Mouse (Mus musculus): ENCODE measurements around the gene Tmem178b. TPM values are rescaled to one million over a fixed set of nuclear protein-coding genes. Genes with fewer than 3 reads are reported as not detected.

The Tmem178b gene
- polyA plus RNA-seq, 1 experiment from 2014 or later, result 7.3 TPM

GRCm38 (mm10) chr6:39940920-39941319 lies 67.8 kb downstream of the Tmem178b start:
- Histone ChIP-seq H3K27me3 (ENCODE audit: control insufficient read depth, insufficient read depth, low read length) (no peaks in the 10 kb centered on the region), H3K27ac (ENCODE audit: low read depth, low read length) (no peak overlapping the region), H3K9me3 (ENCODE audit: control insufficient read depth, low read length) (no peaks in the 10 kb centered on the region), H3K4me1 (ENCODE audit: control insufficient read depth, insufficient read depth, low read length) (no peaks in the 10 kb centered on the region), H3K4me3 (ENCODE audit: low read depth, low read length) (no peak overlapping the region), H3K4me2 (ENCODE audit: low read depth) (no peak overlapping the region), H3K36me3 (ENCODE audit: control insufficient read depth, insufficient read depth, low read length) (no peaks in the 10 kb centered on the region), H3K9ac (ENCODE audit: low read length) (no peak overlapping the region)
- DNase-seq (ENCODE audit: low spot score) (no peak), ATAC-seq (ENCODE audit: insufficient read depth, low FRiP score, low TSS enrichment) (no peak)
- WGBS, result 89% methylated on average over 7 of the region's 7 CpGs

GRCm38 (mm10) chr6:39944854-39945253 lies 71.8 kb downstream of the Tmem178b start:
- H3K9me3 ChIP-seq (ENCODE audit: control insufficient read depth, low read length), result no peaks in the 10 kb centered on the region
- no peak overlapping the region for H3K4me2 ChIP-seq (ENCODE audit: low read depth)
- H3K27ac ChIP-seq (ENCODE audit: low read depth, low read length), result no peak overlapping the region
- DNase-seq (ENCODE audit: low spot score), result no peak
- WGBS, result 82% methylated on average over 9 of the region's 9 CpGs
- no peak for ATAC-seq (ENCODE audit: insufficient read depth, low FRiP score, low TSS enrichment)
- H3K4me3 ChIP-seq (ENCODE audit: low read depth, low read length), result no peak overlapping the region
- no peaks in the 10 kb centered on the region for H3K36me3 ChIP-seq (ENCODE audit: control insufficient read depth, insufficient read depth, low read length)
- no peaks in the 10 kb centered on the region for H3K27me3 ChIP-seq (ENCODE audit: control insufficient read depth, insufficient read depth, low read length)
- H3K4me1 ChIP-seq (ENCODE audit: control insufficient read depth, insufficient read depth, low read length), result no peaks in the 10 kb centered on the region
- H3K9ac ChIP-seq (ENCODE audit: low read length), result no peak overlapping the region

- WGBS, result 82% methylated on average over 5 of the region's 5 CpGs
- no peak overlapping the region for H3K4me3 ChIP-seq (ENCODE audit: low read depth, low read length)
- DNase-seq (ENCODE audit: low spot score) (no peak), ATAC-seq (ENCODE audit: insufficient read depth, low FRiP score, low TSS enrichment) (no peak)
- no peak overlapping the region for H3K27ac ChIP-seq (ENCODE audit: low read depth, low read length)
- no peak overlapping the region for H3K4me2 ChIP-seq (ENCODE audit: low read depth)
- H3K36me3 ChIP-seq (ENCODE audit: control insufficient read depth, insufficient read depth, low read length), result no peaks in the 10 kb centered on the region
- no peaks in the 10 kb centered on the region for H3K4me1 ChIP-seq (ENCODE audit: control insufficient read depth, insufficient read depth, low read length)
- H3K9ac ChIP-seq (ENCODE audit: low read length), result no peak overlapping the region
- H3K27me3 ChIP-seq (ENCODE audit: control insufficient read depth, insufficient read depth, low read length), result no peaks in the 10 kb centered on the region
- H3K9me3 ChIP-seq (ENCODE audit: control insufficient read depth, low read length), result no peaks in the 10 kb centered on the region
These were observed 72.8 kb downstream of the Tmem178b start for GRCm38 (mm10) chr6:39945670-39946440.

GRCm38 (mm10) chr6:39946601-39947000 lies 73.5 kb downstream of the Tmem178b start:
- Histone ChIP-seq H3K9me3 (ENCODE audit: control insufficient read depth, low read length) (no peaks in the 10 kb centered on the region), H3K27me3 (ENCODE audit: control insufficient read depth, insufficient read depth, low read length) (no peaks in the 10 kb centered on the region), H3K36me3 (ENCODE audit: control insufficient read depth, insufficient read depth, low read length) (no peaks in the 10 kb centered on the region), H3K4me3 (ENCODE audit: low read depth, low read length) (no peak overlapping the region), H3K9ac (ENCODE audit: low read length) (no peak overlapping the region), H3K4me2 (ENCODE audit: low read depth) (no peak overlapping the region), H3K27ac (ENCODE audit: low read depth, low read length) (no peak overlapping the region), H3K4me1 (ENCODE audit: control insufficient read depth, insufficient read depth, low read length) (no peaks in the 10 kb centered on the region)
- DNase-seq (ENCODE audit: low spot score) (no peak), ATAC-seq (ENCODE audit: insufficient read depth, low FRiP score, low TSS enrichment) (no peak)
- 89% methylated on average over 4 of the region's 4 CpGs for WGBS

- DNase-seq (ENCODE audit: low spot score), result no peak
- H3K36me3 ChIP-seq (ENCODE audit: control insufficient read depth, insufficient read depth, low read length), result no peaks in the 10 kb centered on the region
- no peaks in the 10 kb centered on the region for H3K9me3 ChIP-seq (ENCODE audit: control insufficient read depth, low read length)
- no peaks in the 10 kb centered on the region for H3K4me1 ChIP-seq (ENCODE audit: control insufficient read depth, insufficient read depth, low read length)
- H3K4me2 ChIP-seq (ENCODE audit: low read depth), result no peak overlapping the region
- H3K27me3 ChIP-seq (ENCODE audit: control insufficient read depth, insufficient read depth, low read length), result no peaks in the 10 kb centered on the region
- H3K4me3 ChIP-seq (ENCODE audit: low read depth, low read length), result no peak overlapping the region
- no peak for ATAC-seq (ENCODE audit: insufficient read depth, low FRiP score, low TSS enrichment)
- H3K27ac ChIP-seq (ENCODE audit: low read depth, low read length), result no peak overlapping the region
- WGBS, result 89% methylated on average over 5 of the region's 5 CpGs
- no peak overlapping the region for H3K9ac ChIP-seq (ENCODE audit: low read length)
These were observed 80.9 kb downstream of the Tmem178b start for GRCm38 (mm10) chr6:39953951-39954350.

GRCm38 (mm10) chr6:39955211-39955610 lies 82.1 kb downstream of the Tmem178b start:
- Histone ChIP-seq H3K4me1 (ENCODE audit: control insufficient read depth, insufficient read depth, low read length) (no peaks in the 10 kb centered on the region), H3K4me2 (ENCODE audit: low read depth) (no peak overlapping the region), H3K27ac (ENCODE audit: low read depth, low read length) (no peak overlapping the region), H3K9ac (ENCODE audit: low read length) (no peak overlapping the region), H3K4me3 (ENCODE audit: low read depth, low read length) (no peak overlapping the region), H3K36me3 (ENCODE audit: control insufficient read depth, insufficient read depth, low read length) (no peaks in the 10 kb centered on the region), H3K9me3 (ENCODE audit: control insufficient read depth, low read length) (no peaks in the 10 kb centered on the region), H3K27me3 (ENCODE audit: control insufficient read depth, insufficient read depth, low read length) (no peaks in the 10 kb centered on the region)
- no peak for ATAC-seq (ENCODE audit: insufficient read depth, low FRiP score, low TSS enrichment)
- no peak for DNase-seq (ENCODE audit: low spot score)
- 96% methylated on average over 2 of the region's 2 CpGs for WGBS

- WGBS, result 77% methylated on average over 4 of the region's 4 CpGs
- H3K27me3 ChIP-seq (ENCODE audit: control insufficient read depth, insufficient read depth, low read length), result no peaks in the 10 kb centered on the region
- DNase-seq (ENCODE audit: low spot score), result no peak
These were observed 91.5 kb downstream of the Tmem178b start for GRCm38 (mm10) chr6:39964606-39965005.

GRCm38 (mm10) chr6:39970281-39970680 lies 97.2 kb downstream of the Tmem178b start:
- no peak overlapping the region for H3K27ac ChIP-seq (ENCODE audit: low read depth, low read length)
- ATAC-seq (ENCODE audit: insufficient read depth, low FRiP score, low TSS enrichment) (no peak), DNase-seq (ENCODE audit: low spot score) (no peak)
- no peak overlapping the region for H3K9ac ChIP-seq (ENCODE audit: low read length)
- H3K4me2 ChIP-seq (ENCODE audit: low read depth), result no peak overlapping the region
- H3K4me1 ChIP-seq (ENCODE audit: control insufficient read depth, insufficient read depth, low read length), result no peaks in the 10 kb centered on the region
- no peaks in the 10 kb centered on the region for H3K27me3 ChIP-seq (ENCODE audit: control insufficient read depth, insufficient read depth, low read length)
- H3K4me3 ChIP-seq (ENCODE audit: low read depth, low read length), result no peak overlapping the region
- H3K36me3 ChIP-seq (ENCODE audit: control insufficient read depth, insufficient read depth, low read length), result no peaks in the 10 kb centered on the region
- no peaks in the 10 kb centered on the region for H3K9me3 ChIP-seq (ENCODE audit: control insufficient read depth, low read length)

More at GRCm38 (mm10) chr6:39964606-39965005, 91.5 kb downstream of the Tmem178b start:
- no peaks in the 10 kb centered on the region for H3K4me1 ChIP-seq (ENCODE audit: control insufficient read depth, insufficient read depth, low read length)
- H3K27ac ChIP-seq (ENCODE audit: low read depth, low read length), result no peak overlapping the region
- H3K36me3 ChIP-seq (ENCODE audit: control insufficient read depth, insufficient read depth, low read length), result no peaks in the 10 kb centered on the region
- no peak overlapping the region for H3K4me2 ChIP-seq (ENCODE audit: low read depth)
- no peak overlapping the region for H3K9ac ChIP-seq (ENCODE audit: low read length)
- H3K9me3 ChIP-seq (ENCODE audit: control insufficient read depth, low read length), result no peaks in the 10 kb centered on the region
- H3K4me3 ChIP-seq (ENCODE audit: low read depth, low read length), result no peak overlapping the region
- ATAC-seq (ENCODE audit: insufficient read depth, low FRiP score, low TSS enrichment), result no peak

- Histone ChIP-seq H3K4me1 (ENCODE audit: control insufficient read depth, insufficient read depth, low read length) (no peaks in the 10 kb centered on the region), H3K9me3 (ENCODE audit: control insufficient read depth, low read length) (no peaks in the 10 kb centered on the region), H3K4me2 (ENCODE audit: low read depth) (no peak overlapping the region), H3K36me3 (ENCODE audit: control insufficient read depth, insufficient read depth, low read length) (no peaks in the 10 kb centered on the region), H3K27ac (ENCODE audit: low read depth, low read length) (no peak overlapping the region), H3K9ac (ENCODE audit: low read length) (no peak overlapping the region), H3K27me3 (ENCODE audit: control insufficient read depth, insufficient read depth, low read length) (no peaks in the 10 kb centered on the region), H3K4me3 (ENCODE audit: low read depth, low read length) (no peak overlapping the region)
- DNase-seq (ENCODE audit: low spot score) (no peak), ATAC-seq (ENCODE audit: insufficient read depth, low FRiP score, low TSS enrichment) (no peak)
- WGBS, result 81% methylated on average over 4 of the region's 4 CpGs
These were observed 105.9 kb downstream of the Tmem178b start for GRCm38 (mm10) chr6:39978942-39979341.
